Mouse (Mus musculus) ovary, postnatal 10 days (tissue): ENCODE results near the gene Bmpr2.

Experiments
- DNase-seq: peaks from one replicate; pipeline ENCODE4 v3.0.0; 2022; ENCODE audit warnings: low spot score

Gene Bmpr2

DNA sequence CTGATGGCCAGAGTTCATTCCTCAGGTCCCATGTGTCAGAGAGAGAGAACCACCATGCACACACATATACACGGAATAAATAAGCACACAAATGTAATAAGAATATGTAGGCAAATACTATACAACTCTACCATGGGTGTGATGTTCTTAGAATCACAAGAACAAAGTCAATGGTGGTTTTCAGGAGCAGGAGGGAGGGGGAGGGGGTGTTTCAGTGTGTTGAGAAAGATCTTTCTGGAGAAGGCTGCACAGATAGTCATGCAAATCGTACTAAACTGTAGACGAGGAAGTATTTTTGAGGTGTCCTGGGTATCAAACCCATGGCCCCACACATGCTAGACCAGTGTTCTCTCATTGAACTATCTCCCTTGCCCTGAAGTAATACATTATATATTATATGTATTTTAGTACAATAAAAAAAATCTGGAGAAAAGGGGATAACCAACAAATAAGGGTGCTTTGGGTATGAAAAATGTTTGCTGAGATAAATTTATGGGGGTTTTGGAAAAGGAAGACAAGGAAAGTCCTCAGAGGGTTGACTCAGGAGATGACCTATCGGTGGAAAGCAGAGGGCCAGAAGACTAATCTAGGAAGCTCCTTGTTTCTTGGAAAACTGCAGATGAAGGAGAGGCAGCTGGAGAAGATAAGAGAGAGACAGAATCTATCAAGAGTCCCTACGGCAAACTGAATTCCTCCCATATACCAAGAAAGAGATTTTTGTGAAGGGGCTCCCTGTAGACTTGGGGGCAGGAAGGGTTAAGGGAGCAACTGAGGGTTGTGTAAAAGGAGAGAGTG is 138.1 kb downstream of the Bmpr2 start:
- no peak for DNase-seq

DNA sequence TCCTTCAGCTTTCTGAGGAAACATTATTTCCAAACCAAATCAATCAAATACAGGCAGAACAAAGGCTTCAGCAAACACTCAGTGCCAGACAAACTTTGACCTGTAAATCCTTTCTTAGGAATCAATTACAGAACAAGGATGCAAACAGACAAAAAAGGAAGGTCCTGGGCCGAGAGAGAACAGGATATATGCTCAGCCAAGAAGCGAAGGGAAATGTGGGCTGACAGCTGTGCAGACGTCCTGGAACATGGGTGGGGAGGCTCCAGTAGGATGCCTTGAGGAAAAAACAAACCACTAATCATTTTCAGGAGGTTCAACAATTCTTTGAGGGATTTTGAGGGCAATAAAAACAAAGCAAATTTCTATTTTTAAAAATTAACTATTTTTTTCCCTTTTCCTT is 139.4 kb downstream of the Bmpr2 start:
- DNase-seq: no peak

DNA sequence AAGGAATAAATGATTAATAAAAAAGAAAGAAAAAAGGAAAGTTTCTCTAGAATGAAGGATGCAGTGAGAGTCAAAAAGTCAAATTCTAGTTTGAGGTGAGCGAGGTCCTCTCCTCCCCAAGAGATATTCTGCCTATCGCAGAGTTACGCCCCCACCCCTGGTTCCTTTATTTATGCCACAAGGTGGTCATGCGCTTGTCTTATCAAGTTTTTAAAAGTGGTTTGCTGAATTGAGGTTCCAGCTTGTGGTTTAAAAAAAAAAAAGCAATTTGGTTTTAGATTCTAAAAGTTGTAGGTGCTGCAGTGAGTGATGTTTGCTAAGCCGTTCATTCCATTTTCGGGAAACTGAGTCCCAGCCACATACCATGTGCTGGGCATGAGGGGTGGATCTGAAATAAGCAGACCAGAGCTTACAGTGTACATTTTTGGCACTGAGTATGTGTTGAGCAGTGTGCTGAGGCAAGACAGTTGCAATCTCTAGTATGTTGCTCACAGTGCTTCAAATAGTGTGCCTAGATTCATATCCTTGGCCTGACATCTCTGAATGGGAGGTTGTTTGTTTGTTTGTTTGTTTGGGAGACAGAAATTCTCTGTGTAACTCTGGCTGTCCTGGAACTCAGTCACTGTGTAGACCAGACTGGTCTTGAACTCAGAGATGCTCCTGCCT is 141.6 kb downstream of the Bmpr2 start:
- DNase-seq: no peak

DNA sequence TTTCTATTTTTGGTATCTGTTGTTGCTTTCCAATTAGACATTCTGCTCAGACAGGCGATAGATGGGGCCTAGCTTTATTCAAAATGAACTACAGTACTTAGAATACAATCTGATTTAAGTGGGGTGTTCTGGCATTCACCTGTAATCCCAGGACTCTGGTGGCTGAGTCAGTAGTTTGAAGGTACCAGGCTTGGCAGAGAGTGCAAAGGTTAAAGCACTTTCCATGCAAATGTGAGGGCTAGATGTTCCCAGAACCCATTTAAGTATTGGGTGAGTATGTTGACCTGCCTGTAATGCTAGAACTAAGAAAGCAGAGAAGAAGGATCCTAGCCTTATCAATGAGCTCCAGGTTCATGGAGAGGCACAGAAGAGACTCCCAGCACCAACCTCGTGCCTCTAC is 142.7 kb downstream of the Bmpr2 start:
- no peak for DNase-seq

DNA sequence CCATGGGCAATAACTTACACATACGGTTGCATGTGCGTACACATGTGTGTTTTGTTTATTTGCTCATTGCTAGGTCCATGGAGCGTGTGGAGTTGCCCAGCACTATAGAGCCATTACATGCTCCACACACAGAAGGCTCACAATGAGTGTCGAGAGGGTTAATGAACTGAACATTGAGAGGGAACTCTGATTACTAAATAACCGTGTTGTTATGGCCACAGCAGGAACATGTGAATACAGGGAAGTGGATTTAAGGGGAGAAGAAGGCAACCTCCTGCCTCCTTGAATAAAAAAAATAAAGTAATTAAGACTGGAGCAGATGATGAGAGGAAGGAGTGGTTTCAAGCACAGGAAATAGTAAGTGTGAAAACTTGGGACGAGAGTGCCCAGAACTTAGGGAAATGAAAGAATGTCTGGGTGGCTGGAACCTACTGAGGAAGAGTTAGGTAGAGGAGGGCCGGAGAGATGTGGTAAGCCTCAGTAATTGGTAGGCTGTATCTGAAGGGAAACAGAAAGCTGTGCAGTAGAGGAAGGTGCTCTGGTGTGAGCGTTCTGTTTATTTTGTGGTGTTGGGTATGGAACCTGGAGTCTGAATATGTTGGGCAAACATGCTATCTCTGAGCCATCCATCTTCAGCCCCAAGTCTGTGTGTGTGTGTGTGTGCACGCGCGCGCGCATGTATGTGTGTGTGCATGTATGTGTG is 143.8 kb downstream of the Bmpr2 start:
- no peak for DNase-seq

DNA sequence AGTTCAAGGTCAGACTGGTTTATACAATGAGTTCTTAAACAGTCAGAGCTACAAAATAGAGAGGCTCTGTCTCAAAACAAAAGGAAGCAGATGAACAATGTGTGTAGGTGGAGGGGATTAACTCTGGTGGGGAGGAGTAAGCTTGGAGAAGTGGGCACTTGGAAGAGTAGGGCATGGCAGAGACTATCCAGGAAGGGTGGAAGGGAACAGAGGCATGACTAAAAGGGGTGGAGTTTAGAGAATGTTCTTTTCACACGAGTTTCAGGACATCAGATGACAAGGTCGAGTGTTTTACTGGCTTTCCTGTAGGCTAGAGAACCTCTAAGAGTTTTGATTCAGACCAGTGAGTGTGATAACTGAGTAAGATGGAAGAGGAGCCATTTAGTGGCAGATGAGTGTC is 144.5 kb downstream of the Bmpr2 start:
- DNase-seq: no peak

DNA sequence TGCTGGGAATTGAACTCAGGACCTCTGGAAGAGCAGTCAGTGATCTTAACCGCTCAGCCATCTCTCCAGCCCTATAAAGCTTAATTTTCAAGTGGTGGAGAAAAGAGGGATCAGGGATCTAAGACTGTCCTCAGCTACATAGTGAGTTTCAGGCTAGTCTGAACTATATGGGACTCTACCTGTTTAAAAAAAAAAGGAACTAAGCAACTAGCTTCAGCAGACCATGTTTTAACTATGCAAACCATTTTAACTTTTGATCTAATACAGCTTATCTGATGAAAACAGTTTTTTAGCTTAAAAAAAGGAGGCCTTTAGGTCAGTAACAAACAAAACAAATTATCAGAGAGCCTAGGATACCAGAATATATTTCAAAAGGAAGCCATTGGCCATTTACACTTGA is 147.7 kb downstream of the Bmpr2 start:
- no peak for DNase-seq

DNA sequence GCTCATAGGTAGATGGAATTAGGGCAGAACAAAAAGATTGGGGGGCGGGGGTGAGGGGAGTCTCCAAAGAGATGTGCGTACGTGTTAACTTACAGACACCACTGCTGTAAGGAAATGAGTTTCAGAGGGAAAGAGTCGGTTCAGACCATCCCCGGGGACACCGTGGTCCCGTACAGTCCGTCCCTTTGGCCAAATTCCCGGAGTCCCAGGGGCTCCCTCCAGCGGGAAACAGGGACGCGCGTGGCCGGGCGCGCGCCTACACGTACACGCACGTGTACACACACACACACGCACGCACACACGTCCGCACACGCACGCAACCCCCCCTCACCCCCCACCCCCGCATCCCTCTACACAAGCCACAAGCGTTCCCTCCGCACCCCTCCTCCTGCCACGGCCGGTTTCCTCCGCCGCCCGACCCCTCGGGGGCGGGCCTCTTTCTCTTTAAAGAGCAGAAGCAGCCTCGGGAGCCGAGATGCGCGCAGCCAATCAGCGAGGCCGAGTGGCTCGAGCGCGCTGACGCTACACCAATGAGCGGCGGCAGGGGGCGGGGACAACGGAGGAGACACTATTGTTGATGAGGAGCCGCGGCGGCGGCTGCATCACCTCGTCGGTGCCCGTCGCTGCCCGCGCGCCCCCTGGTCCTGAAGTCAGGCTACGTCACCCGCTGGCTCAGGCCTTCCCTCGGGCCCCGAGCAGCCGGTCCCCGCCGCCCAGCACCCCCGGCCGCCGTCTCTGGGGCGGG is 149.4 kb downstream of the Bmpr2 start, which contains the start of gene Fam117b:
Fam117b (plus strand) TSS at position 594 of the 745 bp plus-strand sequence.
- DNase-seq: peak; percentile 88

DNA sequence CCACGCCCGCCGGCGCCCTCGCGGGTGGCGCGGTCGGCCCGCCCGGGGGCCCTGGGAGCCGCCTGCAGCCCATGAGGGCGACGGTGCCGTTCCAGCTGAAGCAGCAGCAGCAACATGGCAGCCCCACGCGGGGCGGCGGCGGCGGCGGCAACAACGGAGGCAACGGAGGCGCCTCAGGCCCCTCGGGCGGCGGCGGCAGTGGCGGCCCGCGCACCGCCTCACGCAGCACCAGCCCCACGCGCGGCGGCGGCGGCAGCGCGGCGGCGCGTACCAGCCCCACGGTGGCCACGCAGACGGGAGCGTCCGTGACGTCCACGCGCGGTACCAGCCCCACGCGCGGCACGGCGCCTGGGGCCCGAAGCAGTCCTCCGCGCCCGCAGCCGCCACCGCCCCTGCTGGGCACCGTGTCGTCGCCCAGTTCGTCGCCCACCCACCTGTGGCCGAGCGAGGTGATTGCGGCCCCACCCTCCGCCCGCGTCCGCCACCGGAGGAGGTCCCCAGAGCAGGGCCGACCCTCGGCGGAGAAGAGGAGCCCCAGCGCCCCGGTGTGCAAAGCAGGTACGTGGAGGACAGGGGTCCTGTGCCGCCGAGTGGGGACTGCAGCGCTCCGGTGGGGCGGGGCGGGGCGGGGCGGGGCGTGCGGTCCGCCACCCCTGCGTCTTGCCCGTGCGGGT is 150.1 kb downstream of the Bmpr2 start:
- DNase-seq: peak; percentile 24

DNA sequence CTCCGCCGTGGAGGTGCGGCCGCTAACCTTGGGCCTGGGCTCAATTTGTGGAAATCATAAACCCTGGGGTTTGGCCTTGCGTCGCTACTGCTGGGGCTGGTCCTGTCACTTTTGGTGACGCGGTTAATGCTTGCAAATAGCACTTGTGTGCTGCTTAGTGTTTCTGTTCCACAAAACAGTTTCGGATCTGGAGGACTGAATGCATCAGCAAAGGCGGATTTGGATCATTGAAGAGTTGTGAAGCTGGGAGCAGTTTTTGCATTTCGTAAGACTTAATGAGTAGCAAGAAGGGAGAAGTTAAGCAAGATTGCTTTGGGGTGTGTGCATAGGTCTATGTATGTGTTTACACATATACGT is 150.6 kb downstream of the Bmpr2 start:
- no peak for DNase-seq

DNA sequence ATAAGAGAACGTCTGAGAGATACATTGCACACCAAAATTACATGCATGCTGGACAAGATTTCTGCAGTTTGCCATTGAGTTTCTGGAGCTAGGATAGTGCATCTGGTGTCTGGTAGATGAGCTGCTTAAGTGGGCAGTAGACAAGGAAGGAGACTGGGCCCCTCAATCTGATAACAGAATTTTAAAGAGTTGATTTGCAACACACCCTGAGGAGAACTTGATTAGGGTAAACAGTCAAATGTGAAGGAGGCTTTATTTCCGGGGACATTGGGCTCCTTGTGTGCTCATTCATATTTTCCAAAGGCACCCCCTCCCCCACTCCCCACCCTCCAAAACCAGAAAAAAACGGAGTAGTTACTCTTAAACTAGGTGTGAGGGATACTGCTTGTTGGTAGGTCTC is 151.6 kb downstream of the Bmpr2 start:
- no peak for DNase-seq

DNA sequence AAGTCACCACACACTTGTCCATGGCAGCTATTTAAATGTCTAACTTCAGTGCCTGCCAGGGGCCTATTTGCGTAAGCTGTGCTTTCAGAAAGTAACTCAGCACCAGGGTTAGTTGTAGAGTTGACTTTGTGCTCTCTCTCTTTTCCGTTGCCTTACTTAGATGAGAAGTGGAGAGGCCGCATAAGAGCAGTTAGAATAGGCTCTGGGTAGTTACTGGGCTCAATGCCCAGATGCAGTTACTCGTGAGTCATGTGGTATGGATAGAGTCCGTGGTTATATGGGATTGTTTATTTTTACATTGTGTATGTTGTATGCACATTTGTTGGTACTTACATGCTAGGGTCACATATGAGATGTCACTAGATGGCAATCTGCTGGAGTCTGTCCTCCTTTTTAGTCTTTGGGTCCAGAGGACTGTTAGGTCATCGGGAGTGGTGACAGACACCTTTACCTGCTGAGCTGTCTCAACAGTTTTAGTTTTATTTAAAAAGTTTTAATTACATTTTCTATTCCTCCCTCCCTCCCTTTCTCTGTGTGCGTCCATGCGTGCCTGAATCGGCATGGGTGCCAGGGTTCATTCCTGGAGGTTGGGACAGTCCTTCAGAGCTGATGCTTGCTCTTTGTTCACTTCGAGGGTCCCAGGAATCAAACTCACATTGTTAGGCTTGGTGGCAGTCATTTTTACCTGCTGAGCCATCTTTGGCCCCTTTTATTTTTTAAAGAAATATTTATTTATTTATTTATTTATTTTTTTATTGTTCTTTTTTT is 152.8 kb downstream of the Bmpr2 start:
- no peak for DNase-seq

DNA sequence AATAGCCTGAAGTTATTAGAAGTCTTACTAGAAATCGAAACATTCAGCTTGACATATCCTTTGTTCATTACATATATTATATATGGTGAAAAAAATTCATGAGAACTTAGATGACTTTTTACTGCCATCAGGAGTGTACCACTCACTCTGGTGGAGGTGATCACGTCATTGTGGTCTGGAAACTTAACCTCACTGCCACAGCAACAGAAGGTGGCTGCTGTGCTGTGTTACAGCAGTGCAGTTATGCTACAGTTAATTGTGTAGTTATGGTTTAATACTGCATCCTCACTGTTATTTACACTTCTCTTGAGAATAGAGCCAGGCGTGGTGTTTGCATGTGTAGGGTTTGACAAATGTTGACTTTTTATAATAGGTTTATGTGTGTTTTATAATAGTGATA is 154.2 kb downstream of the Bmpr2 start:
- no peak for DNase-seq

DNA sequence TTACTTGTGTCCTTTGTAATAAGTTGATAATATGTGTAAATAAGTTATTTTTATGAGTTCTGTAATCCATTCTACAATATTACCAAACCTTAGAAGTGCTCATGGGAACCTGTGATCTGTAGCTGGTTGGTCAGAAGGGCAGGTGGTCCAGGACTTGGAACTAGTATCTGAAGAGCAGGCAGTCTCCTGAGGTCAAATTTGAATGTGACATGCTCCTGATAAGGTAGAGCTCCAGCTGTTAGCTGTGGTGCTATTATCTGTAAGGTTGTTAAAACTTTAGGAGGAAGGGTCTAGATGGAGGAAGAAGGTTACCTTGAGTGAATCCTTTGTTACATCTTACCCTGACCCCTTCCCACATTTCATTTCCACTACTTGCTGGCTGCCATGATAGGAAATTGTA is 154.9 kb downstream of the Bmpr2 start:
- no peak for DNase-seq

DNA sequence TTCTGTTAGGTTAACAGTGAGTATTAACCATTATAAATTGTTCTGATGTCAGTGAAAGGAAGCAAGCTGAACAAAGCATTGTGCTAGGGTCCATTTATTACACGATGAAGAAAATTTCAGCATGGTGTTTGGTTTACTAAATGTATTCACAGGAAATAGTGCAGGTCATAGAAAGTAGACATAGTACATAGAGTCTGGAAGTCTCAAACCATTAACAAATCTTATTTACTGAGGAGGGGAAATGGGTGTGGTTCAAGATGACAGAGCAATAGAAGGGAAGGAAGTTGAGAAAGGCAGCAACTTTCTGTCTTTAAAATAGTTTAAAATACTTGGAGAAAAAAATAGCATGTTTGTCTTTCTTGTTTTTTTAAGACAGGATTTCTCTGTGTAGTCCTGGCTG is 160.0 kb downstream of the Bmpr2 start:
- no peak for DNase-seq

DNA sequence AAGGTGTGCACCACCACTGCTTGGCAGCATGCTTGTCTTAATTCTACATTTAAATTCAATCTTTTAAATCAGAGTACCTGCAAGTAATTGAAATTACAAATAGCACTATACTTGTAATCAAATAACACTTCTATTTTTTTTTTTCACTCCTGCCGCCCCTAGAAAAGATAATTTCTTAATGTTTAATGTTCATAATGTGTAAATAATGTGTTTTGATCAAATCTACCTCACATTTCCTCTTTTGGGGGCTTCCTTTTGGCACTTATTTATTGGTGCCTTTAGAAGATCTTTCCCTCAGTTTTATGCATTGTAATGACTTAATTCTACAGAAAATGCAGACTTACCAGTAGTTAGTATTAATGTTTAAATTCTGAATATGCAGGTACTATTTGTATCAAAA is 160.5 kb downstream of the Bmpr2 start:
- no peak for DNase-seq

DNA sequence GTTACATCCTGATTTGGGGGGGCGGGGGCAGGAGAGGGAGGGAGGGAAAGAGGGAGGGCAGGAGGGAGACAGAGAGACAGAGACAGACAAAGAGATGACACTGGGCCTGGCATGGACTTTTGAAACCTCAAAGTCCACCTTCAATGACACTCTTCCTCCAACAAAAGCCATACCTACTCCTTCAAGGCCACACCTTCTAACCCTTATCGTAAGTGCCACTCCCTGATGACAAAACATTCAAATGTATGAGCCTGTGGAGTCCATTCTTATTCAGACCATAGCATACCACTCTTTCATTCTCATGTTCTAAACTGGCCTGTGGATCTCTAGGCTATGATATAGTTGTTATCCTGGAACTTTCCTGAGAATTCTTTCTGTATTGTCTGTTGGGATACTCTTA is 161.2 kb downstream of the Bmpr2 start:
- no peak for DNase-seq

DNA sequence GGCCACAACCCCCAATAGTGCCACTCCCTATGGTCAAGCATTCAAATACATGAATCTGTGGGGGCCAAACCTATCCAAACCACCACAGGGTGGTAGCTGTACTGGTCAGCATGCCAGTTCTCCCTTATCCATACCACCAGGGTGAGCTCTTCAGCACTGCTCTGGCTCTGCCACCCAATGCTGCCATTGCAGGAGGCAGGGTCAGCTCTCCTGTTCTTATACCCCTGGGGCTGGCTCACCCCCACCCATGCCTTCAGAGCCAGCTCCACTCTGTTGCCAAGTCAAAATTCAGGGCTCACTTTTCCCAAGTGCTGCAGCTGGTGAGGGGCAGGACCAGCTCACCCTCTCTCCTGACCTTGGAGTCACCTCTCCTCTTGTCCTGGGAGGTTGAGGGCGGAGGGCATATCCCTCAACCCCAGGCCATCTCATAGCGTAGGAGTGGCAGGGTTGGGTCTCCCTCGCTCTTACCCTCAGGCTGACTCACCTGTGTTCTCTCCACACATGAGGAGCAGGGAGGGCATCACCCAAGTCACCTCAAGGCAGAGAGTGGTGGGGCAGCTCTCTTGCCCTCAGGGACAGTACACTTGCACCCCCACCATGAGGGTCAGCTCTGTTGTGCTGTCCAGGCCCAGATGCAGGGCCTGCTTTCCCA is 162.9 kb downstream of the Bmpr2 start:
- no peak for DNase-seq

DNA sequence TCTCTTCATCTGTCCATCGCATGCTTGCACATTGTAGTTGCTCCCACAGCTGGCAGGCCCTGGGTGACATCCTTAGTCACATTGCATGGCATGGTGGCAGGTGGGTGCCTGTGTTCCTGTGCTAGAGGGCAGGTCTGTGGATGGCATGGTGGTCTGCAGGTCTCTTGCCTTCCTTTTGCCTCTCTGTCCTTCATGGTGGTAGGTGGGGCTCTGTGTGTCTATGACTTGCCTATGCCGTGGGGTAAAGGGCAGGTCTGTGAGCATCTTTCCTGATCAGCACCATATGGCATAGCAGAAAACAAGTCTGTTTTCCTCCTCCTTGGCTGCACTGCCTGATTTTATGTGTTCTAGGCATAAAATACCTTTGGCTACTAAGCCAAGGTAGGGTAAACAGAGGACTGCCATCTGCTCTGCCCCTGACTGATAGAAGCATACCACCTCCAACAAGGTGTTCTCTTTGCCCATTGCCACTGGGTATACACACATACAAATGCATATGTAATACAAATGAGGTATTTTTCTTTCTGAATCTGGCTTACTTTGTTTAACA is 164.0 kb downstream of the Bmpr2 start:
- no peak for DNase-seq
